Mouse (Mus musculus) kidney, embryonic 15.5 days (tissue): Measurements from ENCODE around the gene Eed. TPM values are rescaled to one million over a fixed set of nuclear protein-coding genes. Genes with fewer than 3 reads are reported as not detected.

Experiments used
- ATAC-seq: fragments of 200-750 bp; cut with Nextera tagmentation; replicated peaks from 2 replicates; pipeline ENCODE4 v1.8.0; 2017; ENCODE audit warnings: moderate TSS enrichment; ENCODE audit not compliant: low FRiP score
- H3K27ac ChIP-seq: fragments of 300-500 bp; sonication (generic); 2 replicates; pipeline ENCODE4 v1.5.1; 2015; ENCODE audit warnings: mild to moderate bottlenecking, inconsistent platforms
- H3K27me3 ChIP-seq: fragments of 300-500 bp; sonication (generic); 2 replicates; pipeline ENCODE4 v1.6.1; 2015; ENCODE audit warnings: inconsistent platforms
- H3K36me3 ChIP-seq: fragments of 300-500 bp; sonication (generic); 2 replicates; pipeline ENCODE4 v1.6.1; 2015; ENCODE audit warnings: inconsistent platforms
- H3K4me1 ChIP-seq: fragments of 300-500 bp; sonication (generic); 2 replicates; pipeline ENCODE4 v1.6.1; 2015; ENCODE audit warnings: inconsistent platforms
- H3K4me2 ChIP-seq: fragments of 300-500 bp; sonication (generic); 2 replicates; pipeline ENCODE4 v1.6.1; 2015; ENCODE audit warnings: moderate library complexity, mild to moderate bottlenecking, inconsistent platforms
- H3K4me3 ChIP-seq: fragments of 300-500 bp; sonication (generic); replicated peaks from 2 replicates; pipeline ENCODE4 v1.5.1; 2015; ENCODE audit warnings: mild to moderate bottlenecking, inconsistent platforms
- H3K9ac ChIP-seq: fragments of 300-500 bp; sonication (generic); 2 replicates; pipeline ENCODE4 v1.6.1; 2015; ENCODE audit warnings: mild to moderate bottlenecking, inconsistent platforms
- H3K9me3 ChIP-seq: fragments of 300-500 bp; sonication (generic); replicated peaks from 2 replicates; pipeline ENCODE4 v1.6.1; 2016; ENCODE audit warnings: inconsistent platforms
- WGBS: fragments of 180-500 bp; shearing (Covaris S2); methylation state at CpG from one replicate; pipeline ENCODE4 v1.1.7; 2015; ENCODE audit warnings: mixed read lengths; 5-methylcytosine and 5-hydroxymethylcytosine counted together
- polyA plus RNA-seq: library from polyadenylated mRNA; unstranded; fragments of >200 nt; fragmentation: Nextera tagmentation; extraction: Ambion mirVana; gene quantifications from 2 replicates; pipeline ENCODE4 v1.2.1, GENCODE M21; 2015

Gene Eed
- polyA plus RNA-seq, 1 experiment from 2014 or later: 68.5 TPM

DNA sequence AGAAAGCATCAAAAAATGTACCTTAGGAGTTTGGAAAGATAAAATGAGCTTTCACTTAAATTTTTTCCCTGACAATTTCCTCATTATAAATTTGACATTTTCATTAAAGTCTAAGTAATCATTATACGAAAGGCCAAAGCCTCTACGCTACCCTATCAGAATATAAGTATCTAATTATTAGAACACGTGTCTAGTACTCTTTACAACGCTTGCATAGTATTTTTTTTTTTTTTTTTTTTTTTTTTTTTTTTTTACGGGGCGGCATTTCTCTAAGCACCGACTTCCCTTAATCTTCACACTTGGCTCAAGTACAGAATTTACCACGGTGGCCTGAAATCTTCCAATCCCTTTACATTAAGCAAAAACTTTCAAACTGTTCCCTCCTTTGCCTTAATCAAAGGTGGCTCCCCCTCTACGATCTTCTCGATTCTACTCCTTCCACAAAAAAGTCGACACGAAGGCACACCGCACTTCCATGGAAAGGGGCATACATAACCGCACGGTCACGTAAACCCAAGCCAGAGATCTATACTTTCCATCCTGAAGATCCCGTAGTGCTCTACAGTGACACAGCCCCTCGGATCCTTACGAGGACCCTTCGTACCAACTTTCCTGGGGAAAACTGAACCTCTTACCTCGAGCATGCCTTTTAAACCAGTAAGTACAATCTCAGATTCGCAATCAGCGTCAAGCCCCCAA lies 1.2 kb downstream of the Eed start:
- Histone ChIP-seq H3K36me3 (peaks cover 21% of the 10 kb centered on the region), H3K4me2 (peak overlapping the region; percentile 72), H3K4me3 (peak overlapping the region; percentile 90), H3K9ac (peak overlapping the region; percentile 88), H3K27ac (peak overlapping the region; percentile 100), H3K4me1 (peaks cover 15% of the 10 kb centered on the region; the same call in 1 of the 2 replicates), H3K27me3 (no peaks in the 10 kb centered on the region), H3K9me3 (no peaks in the 10 kb centered on the region)
- 3% methylated on average over 23 of the region's 23 CpGs for WGBS
- 0 out of 2 replicates have a peak, but pooled peaks have one; percentile 2 for ATAC-seq

DNA sequence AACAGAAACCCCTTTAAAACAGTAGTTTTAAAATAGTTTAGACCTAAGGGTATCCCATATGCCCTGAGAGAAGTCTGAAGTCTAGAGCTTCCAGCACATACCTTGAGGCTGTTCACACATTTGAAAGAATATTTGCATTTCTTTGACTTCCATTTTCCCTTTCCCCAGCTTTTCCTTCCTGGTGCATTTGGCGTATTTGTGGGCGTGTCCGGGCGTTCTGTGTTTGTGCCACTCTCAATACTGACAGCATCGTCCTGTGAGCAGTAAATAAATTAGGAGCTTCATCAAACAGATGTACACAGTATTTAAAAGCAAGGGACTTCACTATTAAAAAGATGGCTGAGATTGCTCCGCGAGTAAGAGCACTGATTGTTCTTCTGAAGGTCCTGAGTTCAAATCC lies 4.0 kb downstream of the Eed start:
- no peak for ATAC-seq
- H3K27me3 ChIP-seq: no peaks in the 10 kb centered on the region
- no peak overlapping the region for H3K9ac ChIP-seq
- H3K4me2 ChIP-seq: no peak overlapping the region
- H3K4me1 ChIP-seq: peaks cover 12% of the 10 kb centered on the region; the same call in 1 of the 2 replicates
- H3K4me3 ChIP-seq: no peak overlapping the region
- no peaks in the 10 kb centered on the region for H3K9me3 ChIP-seq
- H3K36me3 ChIP-seq: peaks cover 47% of the 10 kb centered on the region
- no peak overlapping the region for H3K27ac ChIP-seq
- WGBS: 96% methylated on average over 7 of the region's 7 CpGs

- no peak overlapping the region for H3K4me3 ChIP-seq
- WGBS: 86% methylated on average over 1 of the region's 1 CpGs
- ATAC-seq: no peak
- no peaks in the 10 kb centered on the region for H3K9me3 ChIP-seq
- H3K4me2 ChIP-seq: no peak overlapping the region
- H3K27me3 ChIP-seq: no peaks in the 10 kb centered on the region
- no peak overlapping the region for H3K9ac ChIP-seq
- no peak overlapping the region for H3K27ac ChIP-seq
- H3K36me3 ChIP-seq: peaks cover 56% of the 10 kb centered on the region
- H3K4me1 ChIP-seq: peaks cover 9% of the 10 kb centered on the region; the same call in 1 of the 2 replicates
Measured at GRCm38 (mm10) chr7:89975571-89975970, 5.2 kb downstream of the Eed start.

DNA sequence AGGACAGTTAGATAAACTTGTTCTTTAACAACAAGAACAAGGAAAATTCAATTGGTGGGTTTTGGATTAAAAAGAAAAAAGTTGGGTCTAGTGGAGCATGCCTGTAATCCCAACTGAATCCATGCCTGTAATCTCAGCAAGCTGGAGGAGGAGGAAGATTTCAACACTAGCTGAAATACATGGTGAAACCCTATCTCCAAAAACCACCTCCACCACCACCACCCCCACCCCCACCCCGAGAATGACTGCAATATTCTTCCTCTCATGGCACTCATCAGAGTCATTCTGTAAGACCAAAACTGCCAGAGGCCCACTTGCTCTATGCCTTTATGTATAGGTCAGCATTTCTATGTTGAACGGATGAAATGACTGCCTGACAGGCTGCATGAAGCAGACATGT lies 13.5 kb downstream of the Eed start:
- WGBS: 72% methylated on average over 2 of the region's 2 CpGs
- Histone ChIP-seq H3K27me3 (no peaks in the 10 kb centered on the region), H3K36me3 (peaks cover 88% of the 10 kb centered on the region), H3K4me2 (no peak overlapping the region), H3K4me3 (no peak overlapping the region), H3K9ac (no peak overlapping the region), H3K27ac (no peak overlapping the region), H3K4me1 (no peaks in the 10 kb centered on the region), H3K9me3 (no peaks in the 10 kb centered on the region)
- ATAC-seq: no peak

- H3K4me2 ChIP-seq: no peak overlapping the region
- H3K27ac ChIP-seq: no peak overlapping the region
- H3K36me3 ChIP-seq: peaks cover 88% of the 10 kb centered on the region
- no peak overlapping the region for H3K4me3 ChIP-seq
- H3K9me3 ChIP-seq: no peaks in the 10 kb centered on the region
- WGBS: 88% methylated on average over 1 of the region's 1 CpGs
- H3K4me1 ChIP-seq: no peaks in the 10 kb centered on the region
- no peak for ATAC-seq
- no peak overlapping the region for H3K9ac ChIP-seq
- H3K27me3 ChIP-seq: no peaks in the 10 kb centered on the region
Measured at GRCm38 (mm10) chr7:89966771-89967170, 14.0 kb downstream of the Eed start.

DNA sequence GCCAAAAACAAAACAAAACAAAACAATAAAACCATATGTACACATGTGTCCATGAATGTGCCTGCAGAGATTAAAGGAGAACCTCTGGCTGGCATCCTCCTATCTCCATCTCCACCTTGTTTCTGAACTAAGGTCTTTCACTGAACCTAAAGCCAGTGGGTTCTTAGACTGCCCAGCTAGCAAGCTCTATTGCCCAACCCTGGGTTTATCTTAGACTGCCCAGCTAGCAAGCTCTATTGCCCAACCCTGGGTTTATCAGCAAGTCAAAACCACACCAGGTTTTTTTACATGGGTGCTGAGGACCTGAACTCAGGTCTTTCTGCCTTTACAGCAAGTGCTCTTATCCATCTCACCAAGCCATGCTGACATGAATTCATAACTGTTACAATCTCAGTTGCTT lies 17.6 kb downstream of the Eed start:
- Histone ChIP-seq H3K4me3 (no peak overlapping the region), H3K36me3 (peaks cover 88% of the 10 kb centered on the region)

GRCm38 (mm10) chr7:89957300-89957699 lies 23.5 kb downstream of the Eed start:
- WGBS: 43% methylated on average over 5 of the region's 5 CpGs
- Histone ChIP-seq H3K4me3 (no peak overlapping the region), H3K4me1 (no peaks in the 10 kb centered on the region), H3K36me3 (peaks cover 82% of the 10 kb centered on the region), H3K27me3 (no peaks in the 10 kb centered on the region), H3K9ac (no peak overlapping the region), H3K4me2 (no peak overlapping the region), H3K27ac (no peak overlapping the region), H3K9me3 (no peaks in the 10 kb centered on the region)
- ATAC-seq: no peak

More for the DNA sequence above, 17.6 kb downstream of the Eed start:
- Histone ChIP-seq H3K9me3 (no peaks in the 10 kb centered on the region), H3K9ac (no peak overlapping the region), H3K27me3 (no peaks in the 10 kb centered on the region), H3K4me2 (no peak overlapping the region), H3K4me1 (no peaks in the 10 kb centered on the region), H3K27ac (no peak overlapping the region)
- ATAC-seq: no peak

- no peak for ATAC-seq
- peaks cover 56% of the 10 kb centered on the region for H3K36me3 ChIP-seq
- no peak overlapping the region for H3K27ac ChIP-seq
- no peak overlapping the region for H3K9ac ChIP-seq
- no peaks in the 10 kb centered on the region for H3K27me3 ChIP-seq
- WGBS: 86% methylated on average over 5 of the region's 5 CpGs
- no peaks in the 10 kb centered on the region for H3K4me1 ChIP-seq
- no peak overlapping the region for H3K4me3 ChIP-seq
- no peak overlapping the region for H3K4me2 ChIP-seq
- H3K9me3 ChIP-seq: no peaks in the 10 kb centered on the region
Measured at GRCm38 (mm10) chr7:89954261-89954660, 26.5 kb downstream of the Eed start.

DNA sequence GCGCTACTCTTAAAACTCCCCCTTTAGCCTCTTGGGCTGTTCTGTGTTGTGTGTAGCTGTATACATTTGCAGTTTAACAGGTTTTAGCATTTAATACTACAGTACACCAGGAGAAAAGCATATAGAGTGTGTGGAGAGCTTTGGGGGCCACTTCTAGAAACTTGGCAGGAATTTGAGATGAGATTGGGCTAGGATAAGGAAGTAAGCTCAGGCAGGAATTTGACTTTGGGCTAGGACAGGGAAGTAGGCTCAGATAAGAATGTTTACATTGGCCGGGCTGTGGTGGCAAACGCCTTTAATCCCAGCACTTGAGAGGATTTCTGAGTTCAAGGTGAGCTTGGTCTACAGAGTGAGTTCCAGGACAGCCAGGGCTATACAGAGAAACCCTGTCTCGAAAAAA lies 31.4 kb downstream of the Eed start:
- Histone ChIP-seq H3K9me3 (no peaks in the 10 kb centered on the region), H3K4me1 (no peaks in the 10 kb centered on the region), H3K27me3 (no peaks in the 10 kb centered on the region), H3K27ac (no peak overlapping the region), H3K9ac (no peak overlapping the region), H3K4me2 (no peak overlapping the region), H3K36me3 (peaks cover 10% of the 10 kb centered on the region), H3K4me3 (no peak overlapping the region)
- ATAC-seq: no peak
- 74% methylated on average over 4 of the region's 4 CpGs for WGBS

GRCm38 (mm10) chr7:89948026-89948425 lies 32.8 kb downstream of the Eed start:
- ATAC-seq: no peak

GRCm38 (mm10) chr7:89940571-89941463 lies 40.0 kb downstream of the Eed start, which contains the start of gene Hikeshi:
Gene Hikeshi, minus strand, starts transcription at chr7:89941204.
- no peaks in the 10 kb centered on the region for H3K27me3 ChIP-seq
- H3K36me3 ChIP-seq: no peaks in the 10 kb centered on the region
- ATAC-seq: peak; percentile 98
- no peaks in the 10 kb centered on the region for H3K9me3 ChIP-seq
- WGBS: under 1% methylated on average over 45 of the region's 45 CpGs
- peak within 1 kb of the TSS; percentile 88 for H3K27ac ChIP-seq
- peak within 1 kb of the TSS; percentile 62 for H3K4me2 ChIP-seq
- peak within 1 kb of the TSS; percentile 79 for H3K9ac ChIP-seq
- H3K4me1 ChIP-seq: peaks cover 9% of the 10 kb centered on the region
- H3K4me3 ChIP-seq: peak within 1 kb of the TSS; percentile 93

More at GRCm38 (mm10) chr7:89948026-89948425, 32.8 kb downstream of the Eed start:
- 81% methylated on average over 7 of the region's 7 CpGs for WGBS
- no peak overlapping the region for H3K4me2 ChIP-seq
- H3K27me3 ChIP-seq: no peaks in the 10 kb centered on the region
- no peak overlapping the region for H3K4me3 ChIP-seq
- no peaks in the 10 kb centered on the region for H3K4me1 ChIP-seq
- H3K9ac ChIP-seq: no peak overlapping the region
- no peak overlapping the region for H3K27ac ChIP-seq
- no peaks in the 10 kb centered on the region for H3K36me3 ChIP-seq
- H3K9me3 ChIP-seq: no peaks in the 10 kb centered on the region
